Mouse (Mus musculus) embryonic facial prominence, embryonic 10.5 days (tissue): ENCODE results near the gene Vmn2r8. TPM values are rescaled to one million over a fixed set of nuclear protein-coding genes. Genes with fewer than 3 reads are reported as not detected.
"Not testable (repeated sequence)": the region's sequence is repeated elsewhere in the genome, so short reads cannot be mapped to it uniquely, and the experiment has no call there.

Experiments
- DNase-seq: peaks from one replicate; pipeline ENCODE4 v3.0.0-alpha.2; 2017; ENCODE audit warnings: low spot score
- H3K27ac ChIP-seq: fragments of 300-500 bp; sonication (generic); replicated peaks from 2 replicates; pipeline ENCODE4 v1.5.1; 2016; ENCODE audit warnings: mild to moderate bottlenecking
- H3K27me3 ChIP-seq: fragments of 300-500 bp; sonication (generic); replicated peaks from 2 replicates; pipeline ENCODE4 v1.6.1; 2016; ENCODE audit warnings: low read depth, mild to moderate bottlenecking; ENCODE audit not compliant: poor library complexity, severe bottlenecking
- H3K36me3 ChIP-seq: fragments of 300-500 bp; sonication (generic); replicated peaks from 2 replicates; pipeline ENCODE4 v1.6.1; 2016; ENCODE audit warnings: mild to moderate bottlenecking, moderate library complexity
- H3K4me1 ChIP-seq: fragments of 300-500 bp; sonication (generic); 2 replicates; pipeline ENCODE4 v1.6.1; 2016
- H3K4me3 ChIP-seq: fragments of 300-500 bp; sonication (generic); 2 replicates; pipeline ENCODE4 v1.5.1; 2016; ENCODE audit warnings: mild to moderate bottlenecking, moderate library complexity
- H3K9me3 ChIP-seq: fragments of 300-500 bp; sonication (generic); 2 replicates; pipeline ENCODE4 v1.6.1; 2016; ENCODE audit warnings: mild to moderate bottlenecking
- WGBS: fragments of 180-500 bp; shearing (Covaris S2); methylation state at CpG from one replicate; pipeline ENCODE4 v1.1.7; 2016; 5-methylcytosine and 5-hydroxymethylcytosine counted together
- polyA plus RNA-seq: library from polyadenylated mRNA; unstranded; fragments of >200 nt; fragmentation: Nextera tagmentation; extraction: Ambion mirVana; gene quantifications from 2 replicates; pipeline ENCODE4 v1.2.1, GENCODE M21; 2016

Vmn2r8 gene
- polyA plus RNA-seq: not detected in 2 replicates

- H3K4me1 ChIP-seq, H3K27ac ChIP-seq, H3K9me3 ChIP-seq, H3K36me3 ChIP-seq, DNase-seq, H3K4me3 ChIP-seq, H3K27me3 ChIP-seq: not testable (repeated sequence)
- WGBS: 76% methylated on average over 2 of the region's 2 CpGs
Observed at GRCm38 (mm10) chr5:108808750-108809149, at the start of gene Vmn2r8. Vmn2r8 (minus strand) TSS chr5:108808850.

- not testable (repeated sequence) for DNase-seq
Observed at GRCm38 (mm10) chr5:108852501-108852900, 43.9 kb upstream of the Vmn2r8 start, which contains the start of gene Vmn2r9. Vmn2r9 (minus strand) TSS chr5:108852601.

DNA sequence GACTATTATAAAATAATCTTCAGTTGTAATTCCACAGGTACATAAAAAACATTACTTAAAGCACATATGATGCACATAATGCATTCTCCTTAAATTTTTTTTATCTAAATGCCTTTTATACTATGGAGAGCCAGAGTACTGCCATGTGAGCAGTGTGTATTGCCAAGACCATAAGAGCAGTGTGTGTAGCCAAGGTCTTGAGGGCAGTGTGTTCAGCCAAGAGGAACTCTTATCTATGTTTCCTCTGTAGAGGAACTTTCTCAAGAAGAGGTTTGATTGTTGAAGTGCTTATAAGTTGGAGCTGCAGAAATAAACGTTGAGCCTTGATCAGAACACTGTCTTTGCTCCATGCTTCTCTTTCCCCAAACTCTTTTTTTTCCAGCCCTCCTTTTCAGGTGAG, 40.8 kb upstream of the Vmn2r8 start:
- no peaks in the 10 kb centered on the region for H3K27me3 ChIP-seq
- H3K9me3 ChIP-seq: no peaks in the 10 kb centered on the region
- H3K4me3 ChIP-seq: no peak overlapping the region
- no peak overlapping the region for H3K27ac ChIP-seq
- DNase-seq: no peak
- H3K4me1 ChIP-seq: no peaks in the 10 kb centered on the region
- 54% methylated on average over 1 of the region's 1 CpGs for WGBS
- no peaks in the 10 kb centered on the region for H3K36me3 ChIP-seq

More at GRCm38 (mm10) chr5:108852501-108852900, 43.9 kb upstream of the Vmn2r8 start, which contains the start of gene Vmn2r9:
- not testable (repeated sequence) for H3K27ac ChIP-seq, H3K36me3 ChIP-seq, H3K27me3 ChIP-seq, H3K4me3 ChIP-seq, H3K9me3 ChIP-seq, H3K4me1 ChIP-seq
- 69% methylated on average over 1 of the region's 1 CpGs for WGBS

DNA sequence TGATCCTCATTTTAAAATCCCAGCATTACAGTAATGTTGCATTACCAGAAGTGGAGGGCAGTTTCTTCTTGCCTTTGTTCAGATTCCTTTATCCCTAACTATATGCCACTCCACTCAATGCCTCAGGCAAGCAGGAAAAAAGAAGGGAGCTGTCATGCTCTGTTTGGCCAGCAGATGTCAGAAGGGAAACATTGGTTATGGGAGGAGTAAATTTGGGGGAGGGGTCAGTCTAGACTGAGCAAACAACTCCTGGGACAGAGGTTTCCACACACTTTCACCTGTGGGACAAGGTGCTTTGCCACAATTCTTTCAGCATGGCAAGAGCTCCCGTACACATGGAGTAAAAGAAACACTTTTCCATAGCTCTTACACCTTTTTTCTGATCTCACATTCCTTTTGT, 27.5 kb upstream of the Vmn2r8 start:
- Histone ChIP-seq H3K4me1 (no peaks in the 10 kb centered on the region), H3K27ac (no peak overlapping the region), H3K4me3 (no peak overlapping the region), H3K36me3 (no peaks in the 10 kb centered on the region), H3K9me3 (no peaks in the 10 kb centered on the region), H3K27me3 (no peaks in the 10 kb centered on the region)
- WGBS: 72% methylated on average over 1 of the region's 1 CpGs
- DNase-seq: peak; percentile 11

- Histone ChIP-seq H3K4me1 (no peaks in the 10 kb centered on the region), H3K27ac (no peak overlapping the region), H3K9me3 (0 out of 2 replicates have a peak, but pooled peaks cover 4% of the 10 kb centered on the region), H3K27me3 (no peaks in the 10 kb centered on the region), H3K4me3 (no peak overlapping the region), H3K36me3 (no peaks in the 10 kb centered on the region)
- WGBS: 86% methylated on average over 2 of the region's 2 CpGs
- DNase-seq: no peak
Observed at GRCm38 (mm10) chr5:108823276-108823675, 14.6 kb upstream of the Vmn2r8 start.

- Histone ChIP-seq H3K9me3 (no peaks in the 10 kb centered on the region), H3K4me1 (no peaks in the 10 kb centered on the region), H3K4me3 (no peak overlapping the region), H3K27me3 (no peaks in the 10 kb centered on the region), H3K36me3 (no peaks in the 10 kb centered on the region), H3K27ac (no peak overlapping the region)
- 50% methylated on average over 1 of the region's 1 CpGs for WGBS
- DNase-seq: no peak
Observed at GRCm38 (mm10) chr5:108803646-108804045, 5.0 kb downstream of the Vmn2r8 start.

- WGBS: 66% methylated on average over 2 of the region's 2 CpGs
- DNase-seq: not testable (repeated sequence)
Observed at GRCm38 (mm10) chr5:108795263-108795662, 13.4 kb downstream of the Vmn2r8 start, which contains the start of gene Tmed11. Tmed11 (minus strand) TSS chr5:108795363.

DNA sequence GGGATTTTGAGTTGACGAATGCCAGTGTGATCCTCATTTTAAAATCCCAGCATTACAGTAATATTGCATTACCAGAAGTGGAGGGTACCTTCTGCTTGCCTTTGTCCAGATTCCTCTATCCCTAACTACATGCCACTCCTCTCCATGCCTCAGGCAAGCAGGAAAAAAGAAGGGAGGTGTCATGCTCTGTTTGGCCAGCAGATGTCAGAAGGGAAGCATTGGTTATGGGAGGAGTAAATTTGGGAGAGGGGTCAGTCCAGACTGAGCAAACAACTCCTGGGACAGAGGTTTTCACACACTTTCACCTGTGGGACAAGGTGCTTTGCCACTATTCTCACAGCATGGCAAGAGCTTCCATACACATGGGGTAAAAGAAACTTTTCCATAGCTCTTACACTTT, 18.3 kb downstream of the Vmn2r8 start:
- not testable (repeated sequence) for H3K9me3 ChIP-seq, H3K27me3 ChIP-seq, H3K4me3 ChIP-seq, H3K36me3 ChIP-seq, H3K4me1 ChIP-seq, H3K27ac ChIP-seq
- 32% methylated on average over 1 of the region's 1 CpGs for WGBS
- DNase-seq: peak; percentile 41

More at GRCm38 (mm10) chr5:108795263-108795662, 13.4 kb downstream of the Vmn2r8 start, which contains the start of gene Tmed11:
- H3K27me3 ChIP-seq, H3K27ac ChIP-seq, H3K4me1 ChIP-seq, H3K9me3 ChIP-seq, H3K36me3 ChIP-seq, H3K4me3 ChIP-seq: not testable (repeated sequence)

DNA sequence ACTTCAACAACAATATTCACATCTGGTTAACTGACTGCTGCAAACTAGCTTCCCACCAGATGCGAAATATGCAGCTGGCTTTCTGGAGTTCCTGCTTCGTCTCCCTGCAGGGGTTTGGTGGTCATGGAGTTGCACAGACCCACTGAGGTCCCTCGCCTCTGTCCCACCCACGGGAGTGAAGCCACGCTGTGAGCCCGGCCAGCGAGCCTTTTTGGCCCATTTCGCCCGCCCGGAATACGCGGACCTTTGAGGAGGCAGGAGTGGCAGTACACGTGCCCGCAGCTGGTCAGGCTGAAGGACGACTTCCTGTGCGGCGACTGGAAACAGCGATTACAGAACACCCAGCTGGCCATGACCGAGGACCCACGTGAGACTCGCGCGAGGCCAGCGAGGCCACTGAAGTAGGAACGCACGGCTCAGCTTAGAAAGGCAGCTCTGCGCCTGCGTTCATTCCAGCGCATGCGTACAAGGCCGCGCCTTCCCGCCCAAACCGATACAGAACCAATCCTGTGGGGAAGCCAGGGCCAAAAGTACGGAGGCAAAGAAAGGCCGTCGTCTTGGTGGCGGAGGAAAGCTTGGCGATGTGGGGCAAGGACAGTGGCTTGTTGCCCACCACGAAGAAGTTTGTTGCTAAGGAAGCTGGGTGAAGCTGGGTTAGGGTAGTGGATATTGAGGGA, 33.9 kb downstream of the Vmn2r8 start, which contains the start of gene Rnf212:
Rnf212 (minus strand) TSS at position 353 of the 677 bp plus-strand sequence.
- H3K4me3 ChIP-seq: no peak within 1 kb of the TSS
- no peak within 1 kb of the TSS for H3K27ac ChIP-seq
- H3K4me1 ChIP-seq: no peaks in the 10 kb centered on the region
- H3K36me3 ChIP-seq: no peaks in the 10 kb centered on the region
- WGBS: 77% methylated on average over 40 of the region's 40 CpGs
- no peaks in the 10 kb centered on the region for H3K9me3 ChIP-seq
- DNase-seq: no peak
- no peaks in the 10 kb centered on the region for H3K27me3 ChIP-seq

- no peak for DNase-seq
- Histone ChIP-seq H3K9me3 (no peaks in the 10 kb centered on the region), H3K4me3 (no peak overlapping the region), H3K27ac (no peak overlapping the region), H3K4me1 (no peaks in the 10 kb centered on the region), H3K27me3 (no peaks in the 10 kb centered on the region), H3K36me3 (no peaks in the 10 kb centered on the region)
- 88% methylated on average over 2 of the region's 2 CpGs for WGBS
Observed at GRCm38 (mm10) chr5:108760002-108760401, 48.6 kb downstream of the Vmn2r8 start.

DNA sequence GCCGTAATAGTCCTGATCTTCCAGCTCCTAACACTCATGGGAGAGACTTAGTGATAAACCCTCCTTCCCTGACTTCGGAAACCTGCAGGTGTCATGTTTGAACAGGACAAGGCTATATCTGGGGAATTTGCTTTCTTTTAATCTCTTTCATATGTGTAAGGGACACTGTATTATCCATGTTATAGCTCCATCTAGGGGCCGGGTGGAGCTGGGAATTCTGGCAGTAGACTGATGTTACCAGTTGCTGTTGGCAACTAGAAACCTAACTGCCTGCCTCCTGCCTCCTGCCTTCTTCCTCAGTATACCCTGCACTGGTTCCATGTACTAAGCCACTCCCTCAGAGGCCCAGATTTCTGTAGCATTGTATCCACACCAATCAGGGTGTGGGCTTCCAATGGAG, 50.3 kb downstream of the Vmn2r8 start:
- H3K36me3 ChIP-seq: no peaks in the 10 kb centered on the region
- no peak overlapping the region for H3K27ac ChIP-seq
- no peaks in the 10 kb centered on the region for H3K27me3 ChIP-seq
- H3K9me3 ChIP-seq: no peaks in the 10 kb centered on the region
- H3K4me1 ChIP-seq: no peaks in the 10 kb centered on the region
- WGBS: 57% methylated on average over 3 of the region's 3 CpGs
- H3K4me3 ChIP-seq: no peak overlapping the region
- peak; percentile 21 for DNase-seq

- H3K9me3 ChIP-seq, H3K27ac ChIP-seq, H3K36me3 ChIP-seq, H3K27me3 ChIP-seq, H3K4me3 ChIP-seq, DNase-seq, H3K4me1 ChIP-seq: not testable (repeated sequence)
- WGBS: 86% methylated on average over 4 of the region's 4 CpGs
Observed at GRCm38 (mm10) chr5:108751258-108751657, 57.4 kb downstream of the Vmn2r8 start.
